Mouse (Mus musculus) kidney, postnatal 4 days (tissue): ENCODE measurements around the gene Dll3.
"Not testable (repeated sequence)": the region's sequence is repeated elsewhere in the genome, so short reads cannot be mapped to it uniquely, and the experiment has no call there.

ENCODE experiments used
- DNase-seq, 2 experiments: peaks; one replicate each; pipeline ENCODE4 v3.0.0; 2021; ENCODE audit warnings: mixed read lengths in 2 of 2

Gene Dll3

GRCm38 (mm10) chr7:28243943-28244342 lies 58.1 kb downstream of the Dll3 start:
- DNase-seq = not testable (repeated sequence)
